Mouse (Mus musculus): Measurements from ENCODE around the gene Schip1. TPM values are rescaled to one million over a fixed set of nuclear protein-coding genes. Genes with fewer than 3 reads are reported as not detected.

Schip1 gene
- polyA plus RNA-seq, 1 experiment from 2014 or later, result 163 TPM

DNA sequence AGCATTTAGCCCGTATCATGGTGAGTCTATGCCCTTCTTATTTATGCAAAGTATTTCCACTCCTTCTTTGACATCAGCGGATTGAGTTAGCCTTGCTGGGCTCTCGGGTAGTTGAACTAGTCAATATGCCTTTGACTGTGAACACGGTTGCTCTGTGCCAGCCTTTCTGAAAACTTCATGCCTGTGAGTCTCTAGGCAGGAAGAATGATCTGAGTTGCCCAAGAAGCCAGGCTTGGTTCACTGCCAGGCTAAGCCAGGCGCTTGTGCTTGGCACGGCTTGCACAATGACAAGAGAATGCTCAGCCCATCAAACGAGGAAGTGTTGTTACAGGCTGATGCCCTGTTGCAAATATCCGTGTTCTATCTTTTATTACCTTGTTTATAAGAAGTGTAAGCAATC lies 499.3 kb downstream of the Schip1 start:
- peak; percentile 73 for DNase-seq (ENCODE audit: low spot score)
- 65% methylated on average over 8 of the region's 8 CpGs for WGBS
- H3K4me2 ChIP-seq (replicated peaks), result 0 out of 2 replicates have a peak overlapping the region, but pooled peaks have one; percentile 12

DNA sequence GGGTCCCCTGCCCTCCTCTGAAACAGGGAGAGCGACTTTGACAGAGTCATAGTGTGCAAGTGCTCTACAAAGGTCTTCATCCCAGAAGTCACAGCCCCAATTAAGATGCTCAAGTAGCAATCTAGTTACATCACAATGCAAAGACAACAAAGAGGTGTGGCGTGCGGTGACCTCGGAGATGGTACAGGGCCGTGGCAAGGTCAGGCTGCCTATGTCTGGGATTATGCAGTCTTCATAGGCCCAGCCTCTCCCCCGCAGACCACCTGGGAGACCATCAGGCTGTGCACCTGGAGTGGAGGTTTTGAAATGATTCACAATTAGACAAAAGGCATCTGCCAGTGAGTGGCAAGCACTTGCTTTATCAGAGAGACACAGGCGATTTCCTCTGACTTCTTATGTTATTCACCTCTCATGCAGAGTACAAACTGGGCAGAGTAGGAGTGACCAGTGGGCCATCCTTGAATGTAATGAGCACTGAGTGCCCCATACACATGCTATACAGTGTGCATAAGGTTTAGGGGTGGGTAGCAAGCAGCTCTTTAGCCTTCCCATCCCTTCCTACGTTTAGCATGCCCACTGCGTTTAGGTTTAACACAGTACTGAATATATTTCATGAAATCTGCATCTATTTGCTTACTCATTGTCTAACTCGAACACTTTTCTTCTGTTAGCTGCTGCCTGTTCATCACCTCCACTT lies 500.5 kb downstream of the Schip1 start:
- no peaks in the 10 kb centered on the region for H3K36me3 ChIP-seq (replicated peaks; ENCODE audit: control insufficient read depth, insufficient read depth)
- H3K9me3 ChIP-seq (ENCODE audit: control insufficient read depth, low read length), result no peaks in the 10 kb centered on the region
- H3K27ac ChIP-seq, result no peak overlapping the region; the same call in 1 of the 2 replicates
- ATAC-seq (ENCODE audit: low FRiP score) (peak; percentile 44), DNase-seq (ENCODE audit: low spot score) (no peak)
- 51% methylated on average over 10 of the region's 10 CpGs for WGBS
- no peak overlapping the region for H3K4me3 ChIP-seq (replicated peaks; ENCODE audit: low read length)
- H3K4me2 ChIP-seq (replicated peaks), result no peak overlapping the region
- H3K4me1 ChIP-seq (replicated peaks; ENCODE audit: control insufficient read depth, insufficient read depth, low read length), result peaks cover 17% of the 10 kb centered on the region; the same call in 1 of the 2 replicates
- H3K9ac ChIP-seq, result peak overlapping the region; percentile 16; the same call in 1 of the 2 replicates
- H3K27me3 ChIP-seq (ENCODE audit: control insufficient read depth, insufficient read depth, low read length), result no peaks in the 10 kb centered on the region

More for the DNA sequence above, 499.3 kb downstream of the Schip1 start:
- H3K4me3 ChIP-seq (replicated peaks; ENCODE audit: low read length), result no peak overlapping the region
- 0 out of 2 replicates have a peak overlapping the region, but pooled peaks have one; percentile 11 for H3K9ac ChIP-seq
- H3K4me1 ChIP-seq (replicated peaks; ENCODE audit: control insufficient read depth, insufficient read depth, low read length), result peaks cover 17% of the 10 kb centered on the region; the same call in 1 of the 2 replicates
- no peaks in the 10 kb centered on the region for H3K36me3 ChIP-seq (replicated peaks; ENCODE audit: control insufficient read depth, insufficient read depth)
- no peaks in the 10 kb centered on the region for H3K9me3 ChIP-seq (ENCODE audit: control insufficient read depth, low read length)
- peak; percentile 58 for ATAC-seq (ENCODE audit: low FRiP score)
- H3K27ac ChIP-seq, result peak overlapping the region; percentile 9; the same call in 1 of the 2 replicates
- no peaks in the 10 kb centered on the region for H3K27me3 ChIP-seq (ENCODE audit: control insufficient read depth, insufficient read depth, low read length)

DNA sequence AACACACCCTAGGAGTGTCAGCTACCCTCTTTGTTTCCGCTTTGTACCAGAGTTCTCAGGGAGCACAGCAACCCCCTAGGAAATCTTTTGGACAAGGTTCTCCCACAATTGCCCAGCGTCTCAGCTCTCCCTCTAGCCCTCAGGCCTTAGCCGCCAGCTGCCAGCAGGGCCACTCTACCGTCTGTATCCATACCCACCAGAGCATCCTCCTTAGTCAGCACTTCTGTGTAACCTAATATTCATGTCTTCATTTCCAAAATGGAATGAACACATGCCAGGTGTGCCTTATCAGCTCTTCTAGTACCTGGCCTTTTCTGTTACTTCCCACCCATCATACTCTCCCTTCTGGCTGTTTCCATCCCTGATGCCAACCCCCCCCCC lies 501.1 kb downstream of the Schip1 start:
- Histone ChIP-seq H3K27me3 (ENCODE audit: control insufficient read depth, insufficient read depth, low read length) (no peaks in the 10 kb centered on the region), H3K27ac (no peak overlapping the region), H3K9ac (no peak overlapping the region), H3K4me1 (replicated peaks; ENCODE audit: control insufficient read depth, insufficient read depth, low read length) (peaks cover 17% of the 10 kb centered on the region; the same call in 1 of the 2 replicates), H3K36me3 (replicated peaks; ENCODE audit: control insufficient read depth, insufficient read depth) (no peaks in the 10 kb centered on the region), H3K9me3 (ENCODE audit: control insufficient read depth, low read length) (no peaks in the 10 kb centered on the region), H3K4me3 (replicated peaks; ENCODE audit: low read length) (no peak overlapping the region), H3K4me2 (replicated peaks) (no peak overlapping the region)
- DNase-seq (ENCODE audit: low spot score) (no peak), ATAC-seq (ENCODE audit: low FRiP score) (no peak; the same call in 1 of the 2 replicates)
- 45% methylated on average over 4 of the region's 4 CpGs for WGBS

DNA sequence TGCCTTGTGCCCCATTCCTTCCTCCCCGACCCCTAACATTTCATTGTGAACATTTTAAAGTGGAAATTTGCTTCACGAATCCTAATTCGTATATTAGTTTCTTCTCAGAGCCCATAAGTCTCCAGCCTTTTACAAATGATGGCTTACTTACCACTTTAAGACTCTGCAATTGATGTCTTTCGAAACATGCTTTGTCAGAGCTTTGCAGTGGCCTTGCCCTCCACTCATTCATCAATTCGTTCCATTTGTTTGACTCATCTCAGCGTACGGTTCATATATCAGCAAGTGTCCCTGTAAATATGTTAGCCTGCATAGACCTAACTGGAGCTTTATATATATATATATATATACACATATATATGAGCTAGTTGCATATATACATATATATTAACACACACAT lies 503.0 kb downstream of the Schip1 start:
- ATAC-seq (ENCODE audit: low FRiP score), result no peak
- 72% methylated on average over 7 of the region's 7 CpGs for WGBS
- H3K4me3 ChIP-seq (replicated peaks; ENCODE audit: low read length), result no peak overlapping the region
- H3K27me3 ChIP-seq (ENCODE audit: control insufficient read depth, insufficient read depth, low read length), result no peaks in the 10 kb centered on the region
- H3K36me3 ChIP-seq (replicated peaks; ENCODE audit: control insufficient read depth, insufficient read depth), result no peaks in the 10 kb centered on the region
- H3K9me3 ChIP-seq (ENCODE audit: control insufficient read depth, low read length), result no peaks in the 10 kb centered on the region
- H3K27ac ChIP-seq, result no peak overlapping the region
- peaks cover 22% of the 10 kb centered on the region for H3K4me1 ChIP-seq (replicated peaks; ENCODE audit: control insufficient read depth, insufficient read depth, low read length)
- no peak overlapping the region for H3K9ac ChIP-seq
- DNase-seq (ENCODE audit: low spot score), result no peak
- H3K4me2 ChIP-seq (replicated peaks), result no peak overlapping the region

DNA sequence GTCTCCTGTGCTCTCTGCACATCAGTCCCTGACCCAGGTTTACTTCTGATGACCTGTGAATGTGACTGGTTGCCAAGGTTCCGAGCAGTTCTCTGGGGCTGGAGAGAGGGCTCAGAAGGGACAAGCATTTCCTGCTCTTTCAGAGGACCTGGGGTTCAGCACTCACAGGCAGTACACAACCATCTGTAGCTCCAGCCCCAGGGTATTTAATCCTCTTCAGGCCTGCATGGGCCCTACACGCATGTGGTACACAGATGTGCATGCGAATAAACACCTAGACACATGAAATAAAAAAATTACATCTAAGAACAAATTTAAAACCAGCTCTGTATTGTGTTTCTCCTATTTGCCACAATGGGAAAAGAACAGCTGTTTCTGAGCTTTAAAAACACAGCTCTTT lies 503.5 kb downstream of the Schip1 start:
- Histone ChIP-seq H3K4me2 (replicated peaks) (no peak overlapping the region), H3K27ac (no peak overlapping the region), H3K4me3 (replicated peaks; ENCODE audit: low read length) (no peak overlapping the region), H3K9ac (no peak overlapping the region), H3K27me3 (ENCODE audit: control insufficient read depth, insufficient read depth, low read length) (no peaks in the 10 kb centered on the region), H3K4me1 (replicated peaks; ENCODE audit: control insufficient read depth, insufficient read depth, low read length) (peaks cover 22% of the 10 kb centered on the region), H3K9me3 (ENCODE audit: control insufficient read depth, low read length) (no peaks in the 10 kb centered on the region), H3K36me3 (replicated peaks; ENCODE audit: control insufficient read depth, insufficient read depth) (no peaks in the 10 kb centered on the region)
- ATAC-seq (ENCODE audit: low FRiP score), result no peak
- no peak for DNase-seq (ENCODE audit: low spot score)
- 78% methylated on average over 3 of the region's 3 CpGs for WGBS

DNA sequence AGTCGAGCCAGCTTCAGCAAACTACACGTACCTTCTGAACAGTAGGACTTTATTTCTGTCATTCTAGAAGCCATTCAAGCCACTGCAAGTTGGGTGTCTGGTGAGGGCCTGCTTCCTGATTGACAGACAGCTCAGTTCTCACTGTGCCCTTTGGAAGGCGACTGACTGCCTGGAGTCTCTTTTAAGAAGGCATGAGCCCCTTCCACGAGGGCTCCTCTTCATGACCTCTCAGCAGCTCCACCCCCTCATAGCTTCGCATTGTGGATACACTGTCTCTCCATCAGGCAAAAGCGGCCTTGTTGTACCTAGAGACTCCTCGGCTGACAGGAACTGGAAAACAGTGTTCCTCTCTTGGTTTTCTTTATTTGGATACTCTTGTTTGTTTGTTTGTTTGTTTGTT lies 504.1 kb downstream of the Schip1 start:
- ATAC-seq (ENCODE audit: low FRiP score) (no peak), DNase-seq (ENCODE audit: low spot score) (no peak)
- Histone ChIP-seq H3K36me3 (replicated peaks; ENCODE audit: control insufficient read depth, insufficient read depth) (no peaks in the 10 kb centered on the region), H3K27ac (no peak overlapping the region), H3K4me3 (replicated peaks; ENCODE audit: low read length) (no peak overlapping the region), H3K4me2 (replicated peaks) (no peak overlapping the region), H3K9me3 (ENCODE audit: control insufficient read depth, low read length) (no peaks in the 10 kb centered on the region), H3K27me3 (ENCODE audit: control insufficient read depth, insufficient read depth, low read length) (no peaks in the 10 kb centered on the region), H3K4me1 (replicated peaks; ENCODE audit: control insufficient read depth, insufficient read depth, low read length) (peaks cover 28% of the 10 kb centered on the region), H3K9ac (no peak overlapping the region)
- 42% methylated on average over 7 of the region's 7 CpGs for WGBS

DNA sequence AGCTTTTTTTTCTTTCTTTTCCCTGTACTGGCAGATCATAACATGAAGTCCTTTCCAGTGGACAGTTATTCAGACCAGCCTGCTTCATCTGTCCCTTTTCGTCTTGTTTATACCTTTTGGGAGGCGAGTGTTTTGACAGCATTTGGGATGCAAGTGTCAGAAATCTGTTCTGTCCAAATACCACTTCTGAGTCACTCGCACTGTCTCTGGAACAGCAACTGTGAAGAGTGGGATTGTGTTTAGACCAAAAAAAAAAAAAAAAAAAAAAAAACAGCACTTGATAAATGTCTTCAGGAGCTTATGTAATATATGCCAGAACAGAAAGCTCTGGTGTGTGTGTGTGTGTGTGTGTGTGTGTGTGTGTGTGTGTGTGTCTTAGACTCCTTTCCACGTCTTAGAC lies 505.7 kb downstream of the Schip1 start:
- H3K4me2 ChIP-seq (replicated peaks), result no peak overlapping the region
- no peaks in the 10 kb centered on the region for H3K36me3 ChIP-seq (replicated peaks; ENCODE audit: control insufficient read depth, insufficient read depth)
- no peaks in the 10 kb centered on the region for H3K27me3 ChIP-seq (ENCODE audit: control insufficient read depth, insufficient read depth, low read length)
- peaks cover 31% of the 10 kb centered on the region for H3K4me1 ChIP-seq (replicated peaks; ENCODE audit: control insufficient read depth, insufficient read depth, low read length)
- DNase-seq (ENCODE audit: low spot score) (no peak), ATAC-seq (ENCODE audit: low FRiP score) (no peak)
- 90% methylated on average over 4 of the region's 4 CpGs for WGBS
- H3K9ac ChIP-seq, result no peak overlapping the region
- no peak overlapping the region for H3K27ac ChIP-seq
- H3K9me3 ChIP-seq (ENCODE audit: control insufficient read depth, low read length), result no peaks in the 10 kb centered on the region
- H3K4me3 ChIP-seq (replicated peaks; ENCODE audit: low read length), result no peak overlapping the region

DNA sequence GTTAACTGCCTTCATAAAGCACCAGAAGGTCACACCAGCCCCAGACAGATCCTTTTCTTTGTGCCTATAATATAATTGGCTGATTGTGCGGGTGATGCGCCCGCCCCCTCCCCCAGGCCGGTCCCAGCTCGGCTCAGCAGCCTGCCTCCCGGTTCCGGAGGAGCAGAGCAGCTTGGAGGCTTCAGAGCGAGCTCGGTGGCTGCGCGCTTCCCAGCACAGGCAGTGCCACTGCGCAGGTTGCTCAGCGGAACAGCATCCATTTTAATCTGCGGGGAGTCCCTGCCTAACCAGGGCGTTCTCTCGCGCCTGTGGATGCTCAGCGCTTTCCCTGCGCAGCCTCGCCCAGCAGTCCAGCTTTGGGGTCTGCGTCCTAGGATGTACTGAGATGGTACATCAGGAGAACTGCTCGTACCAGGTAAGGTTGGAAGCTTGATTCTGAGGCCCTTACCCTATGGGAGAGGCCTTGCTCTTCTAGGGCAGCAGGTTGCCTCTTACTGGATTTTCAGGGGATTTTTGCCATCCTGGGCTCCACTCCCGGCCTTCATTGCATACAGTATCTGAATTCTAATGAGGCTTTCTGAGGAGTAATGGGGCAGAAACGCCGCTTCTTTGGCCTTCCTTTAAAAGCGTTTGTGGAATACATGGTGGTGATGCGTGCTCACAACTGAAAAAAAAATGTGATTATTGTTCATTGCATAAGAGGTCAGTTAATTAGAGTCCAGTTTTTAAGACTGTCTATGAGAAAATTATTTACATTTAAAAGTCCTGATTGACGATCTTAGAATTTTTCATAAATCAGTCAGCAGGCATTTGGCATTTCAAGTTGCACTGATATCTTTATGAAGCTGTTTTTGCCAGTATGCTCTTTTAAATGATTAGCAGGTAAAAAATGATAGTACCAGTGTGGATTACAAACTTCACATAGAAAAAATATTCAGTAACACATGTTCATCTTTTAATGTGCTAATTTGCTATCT lies 507.9 kb downstream of the Schip1 start:
- ATAC-seq (ENCODE audit: low FRiP score) (peak; percentile 92), DNase-seq (ENCODE audit: low spot score) (peak; percentile 82)
- H3K4me2 ChIP-seq (replicated peaks), result peak overlapping the region; percentile 59
- peaks cover 48% of the 10 kb centered on the region for H3K4me1 ChIP-seq (replicated peaks; ENCODE audit: control insufficient read depth, insufficient read depth, low read length)
- peak overlapping the region; percentile 96 for H3K27ac ChIP-seq
- no peaks in the 10 kb centered on the region for H3K27me3 ChIP-seq (ENCODE audit: control insufficient read depth, insufficient read depth, low read length)
- WGBS, result 3% methylated on average over 28 of the region's 28 CpGs
- H3K4me3 ChIP-seq (replicated peaks; ENCODE audit: low read length), result peak overlapping the region; percentile 43
- peak overlapping the region; percentile 81 for H3K9ac ChIP-seq
- H3K9me3 ChIP-seq (ENCODE audit: control insufficient read depth, low read length), result no peaks in the 10 kb centered on the region
- H3K36me3 ChIP-seq (replicated peaks; ENCODE audit: control insufficient read depth, insufficient read depth), result no peaks in the 10 kb centered on the region

DNA sequence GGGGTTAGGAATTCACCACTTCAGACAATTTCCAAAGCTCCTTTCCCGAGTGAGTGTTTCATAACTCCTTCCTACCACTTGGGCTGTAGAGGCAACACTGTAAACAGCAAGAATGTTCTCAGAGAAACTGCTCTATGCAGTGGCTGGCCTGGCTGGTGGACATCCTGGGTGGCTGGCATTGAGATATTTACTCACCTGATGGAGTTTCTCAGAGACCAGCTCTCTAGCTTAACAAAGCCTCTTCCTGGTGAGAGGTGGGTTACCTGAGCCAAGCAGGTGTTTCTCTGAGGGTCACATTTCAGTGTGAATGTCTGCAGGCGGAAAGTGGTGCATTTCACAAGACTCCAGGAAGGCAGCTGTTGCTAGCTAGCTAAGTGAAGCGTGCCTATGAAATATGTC lies 508.6 kb downstream of the Schip1 start:
- H3K9ac ChIP-seq, result peak overlapping the region; percentile 81
- ATAC-seq (ENCODE audit: low FRiP score) (no peak), DNase-seq (ENCODE audit: low spot score) (no peak)
- H3K27me3 ChIP-seq (ENCODE audit: control insufficient read depth, insufficient read depth, low read length), result no peaks in the 10 kb centered on the region
- WGBS, result 34% methylated on average over 3 of the region's 3 CpGs
- no peaks in the 10 kb centered on the region for H3K9me3 ChIP-seq (ENCODE audit: control insufficient read depth, low read length)
- peaks cover 52% of the 10 kb centered on the region for H3K4me1 ChIP-seq (replicated peaks; ENCODE audit: control insufficient read depth, insufficient read depth, low read length)
- peak overlapping the region; percentile 59 for H3K4me2 ChIP-seq (replicated peaks)
- H3K36me3 ChIP-seq (replicated peaks; ENCODE audit: control insufficient read depth, insufficient read depth), result no peaks in the 10 kb centered on the region
- H3K27ac ChIP-seq, result peak overlapping the region; percentile 96
- peak overlapping the region; percentile 43 for H3K4me3 ChIP-seq (replicated peaks; ENCODE audit: low read length)

All from hindbrain, embryonic 14.5 days (tissue).